Mouse (Mus musculus): ENCODE data around the gene Runx2. TPM values are rescaled to one million over a fixed set of nuclear protein-coding genes. Genes with fewer than 3 reads are reported as not detected.
A peak's percentile ranks its signal among the peaks of the same experiment; 100 is the strongest.

Runx2 gene
- total and polyA plus RNA-seq, 3 experiments = not detected

DNA sequence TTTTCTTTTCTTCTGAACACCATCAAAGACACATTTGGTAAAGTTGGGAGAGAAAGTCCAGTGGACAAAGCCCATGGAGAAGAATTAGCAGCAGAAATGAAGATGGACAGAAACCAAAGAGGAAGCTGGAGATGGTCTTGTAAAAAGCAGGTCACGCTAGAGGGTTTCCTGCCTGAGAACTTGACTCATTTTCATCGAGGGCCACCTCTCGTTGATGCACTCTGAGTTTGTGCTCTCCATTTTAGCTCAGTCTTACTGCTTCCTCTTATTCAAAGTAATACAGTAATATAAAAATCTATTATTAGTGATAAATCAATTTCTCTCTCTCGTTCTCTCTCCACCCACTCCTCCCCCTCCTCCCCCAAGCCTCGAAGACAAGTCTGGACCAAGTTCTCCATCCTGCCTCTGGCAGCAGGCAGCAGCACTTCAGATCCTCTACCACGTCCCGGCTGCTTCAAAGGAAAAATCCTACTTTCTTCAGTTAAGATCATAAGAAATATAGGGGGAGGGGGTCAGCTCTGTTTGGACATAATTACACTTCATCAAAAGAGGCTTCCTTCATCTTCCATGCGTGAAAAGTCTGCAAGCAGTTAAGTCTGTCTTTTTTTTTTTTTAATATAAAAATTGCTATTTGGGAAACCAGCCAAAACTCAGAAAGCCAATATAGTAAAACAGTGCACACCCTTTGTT is 92.3 kb downstream of the Runx2 start:
- no peaks in the 10 kb centered on the region for H3K9me3 ChIP-seq (replicated peaks; ENCODE audit: insufficient read depth, low read length)
- TF ChIP-seq HCFC1 (IDR thresholded peaks at IDR 0.05; ENCODE audit: low read depth, low read length) (no peak), MAX (IDR thresholded peaks at IDR 0.05; ENCODE audit: low read length) (no peak), USF1 (IDR thresholded peaks at IDR 0.05; ENCODE audit: low read depth, low read length) (no peak), ETS1 (IDR thresholded peaks at IDR 0.05; ENCODE audit: low read depth, low read length) (no peak), MAZ (IDR thresholded peaks at IDR 0.05; ENCODE audit: low read depth, low read length) (no peak), ZC3H11A (IDR thresholded peaks at IDR 0.05; ENCODE audit: low read depth, low read length) (no peak), BHLHE40 (IDR thresholded peaks at IDR 0.05; ENCODE audit: borderline replicate concordance, low read depth, low read length) (no peak), UBTF (IDR thresholded peaks at IDR 0.05; ENCODE audit: borderline replicate concordance, insufficient read depth, low read depth, low read length) (no peak), E2F4 (IDR thresholded peaks at IDR 0.05; ENCODE audit: borderline replicate concordance, low read depth, low read length) (no peak), NELFE (IDR thresholded peaks at IDR 0.05; ENCODE audit: low read depth, low read length) (no peak), NRF1 (IDR thresholded peaks at IDR 0.05; ENCODE audit: insufficient read depth, low read depth, low read length, poor library complexity, severe bottlenecking) (no peak), JUND (IDR thresholded peaks at IDR 0.05; ENCODE audit: low read depth, low read length) (no peak), TBP (IDR thresholded peaks at IDR 0.05; ENCODE audit: low read depth, low read length) (no peak), MEF2A (IDR thresholded peaks at IDR 0.05; ENCODE audit: extremely low read depth, insufficient replicate concordance, low read depth, low read length, poor library complexity, severe bottlenecking) (no peak), MAFK (IDR thresholded peaks at IDR 0.05; ENCODE audit: borderline replicate concordance, low read depth, low read length) (no peak), MYB (IDR thresholded peaks at IDR 0.05; ENCODE audit: low read depth, low read length) (no peak), SIN3A (IDR thresholded peaks at IDR 0.05; ENCODE audit: low read length) (no peak), MYC (IDR thresholded peaks at IDR 0.05; ENCODE audit: low read depth, low read length) (no peak), RCOR1 (IDR thresholded peaks at IDR 0.05; ENCODE audit: low read depth, low read length) (no peak)
- DNase-seq (ENCODE audit: low read depth, low spot score) = peak; percentile 10
- H3K36me3 ChIP-seq (ENCODE audit: control insufficient read depth in 1 of 2, insufficient read depth in 2 of 2, low read length in 2 of 2) = peaks cover 0 to 16% of the 10 kb centered on the region in 2 experiments; a peak in 2 of 4 replicates
- no peak overlapping the region for H3K27ac ChIP-seq (ENCODE audit: control insufficient read depth, low read depth, low read length)
- H3K9ac ChIP-seq (ENCODE audit: control insufficient read depth, low read depth, low read length, poor library complexity, severe bottlenecking) = no peak overlapping the region
- H3K4me3 ChIP-seq (ENCODE audit: control insufficient read depth in 1 of 2, insufficient read depth in 1 of 2, low read depth in 2 of 2, low read length in 2 of 2) = no peak overlapping the region
- H3K79me2 ChIP-seq (ENCODE audit: control insufficient read depth, insufficient read depth, low read length, poor library complexity) = no peaks in the 10 kb centered on the region
- no peaks in the 10 kb centered on the region for H3K27me3 ChIP-seq (ENCODE audit: control insufficient read depth in 1 of 2, insufficient read depth in 2 of 2, low read length in 2 of 2)
- H3K4me1 ChIP-seq (ENCODE audit: control insufficient read depth in 1 of 2, insufficient read depth in 2 of 2, low read length in 2 of 2) = peaks cover 3 to 15% of the 10 kb centered on the region in 2 experiments

DNA sequence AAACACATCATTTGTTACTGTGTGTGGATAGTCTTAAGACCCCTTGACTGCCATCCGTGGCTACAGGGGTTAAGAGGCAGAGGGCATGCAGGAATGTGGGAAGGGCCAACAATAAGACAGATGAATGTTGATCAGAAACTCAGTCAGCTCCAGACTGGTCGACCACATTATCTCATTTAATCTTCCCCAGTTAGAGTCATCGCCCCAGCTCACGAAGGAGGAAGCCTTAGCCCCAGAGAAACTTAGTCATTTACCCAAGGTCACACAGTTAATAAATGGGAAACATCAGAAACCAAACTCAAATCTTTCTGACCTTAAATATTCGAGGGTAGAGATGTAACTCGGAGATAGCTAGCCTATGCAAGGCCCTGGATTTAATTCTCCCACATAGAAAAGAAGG is 96.0 kb downstream of the Runx2 start:
- Histone ChIP-seq H3K27me3 (ENCODE audit: control insufficient read depth in 1 of 2, insufficient read depth in 2 of 2, low read length in 2 of 2) (no peaks in the 10 kb centered on the region), H3K4me3 (ENCODE audit: control insufficient read depth in 1 of 2, insufficient read depth in 1 of 2, low read depth in 2 of 2, low read length in 2 of 2) (no peak overlapping the region), H3K79me2 (ENCODE audit: control insufficient read depth, insufficient read depth, low read length, poor library complexity) (no peaks in the 10 kb centered on the region), H3K4me1 (ENCODE audit: control insufficient read depth in 1 of 2, insufficient read depth in 2 of 2, low read length in 2 of 2) (peaks cover 3 to 15% of the 10 kb centered on the region in 2 experiments), H3K9me3 (replicated peaks; ENCODE audit: insufficient read depth, low read length) (no peaks in the 10 kb centered on the region), H3K9ac (ENCODE audit: control insufficient read depth, low read depth, low read length, poor library complexity, severe bottlenecking) (no peak overlapping the region), H3K27ac (ENCODE audit: control insufficient read depth, low read depth, low read length) (peak overlapping the region; percentile 55), H3K36me3 (ENCODE audit: control insufficient read depth in 1 of 2, insufficient read depth in 2 of 2, low read length in 2 of 2) (peaks cover 0 to 24% of the 10 kb centered on the region in 2 experiments; a peak in 2 of 4 replicates)
- TF ChIP-seq MYB (IDR thresholded peaks at IDR 0.05; ENCODE audit: low read depth, low read length) (no peak), CHD2 (IDR thresholded peaks at IDR 0.05; ENCODE audit: low read length) (no peak), NRF1 (IDR thresholded peaks at IDR 0.05; ENCODE audit: insufficient read depth, low read depth, low read length, poor library complexity, severe bottlenecking) (no peak), MAFK (IDR thresholded peaks at IDR 0.05; ENCODE audit: borderline replicate concordance, low read depth, low read length) (no peak), USF2 (IDR thresholded peaks at IDR 0.05; ENCODE audit: borderline replicate concordance in 1 of 2, insufficient read depth in 1 of 2, low read depth in 1 of 2, low read length in 2 of 2) (no peak), POLR2AphosphoS5 (IDR thresholded peaks at IDR 0.05; ENCODE audit: borderline replicate concordance, low read depth, low read length) (no peak), POLR2AphosphoS2 (IDR thresholded peaks at IDR 0.05; ENCODE audit: low read length) (no peak), BHLHE40 (IDR thresholded peaks at IDR 0.05; ENCODE audit: borderline replicate concordance, low read depth, low read length) (no peak), SIN3A (IDR thresholded peaks at IDR 0.05; ENCODE audit: low read length) (no peak), MXI1 (IDR thresholded peaks at IDR 0.05; ENCODE audit: low read depth, low read length) (no peak), MAX (IDR thresholded peaks at IDR 0.05; ENCODE audit: low read length) (no peak)
- DNase-seq (ENCODE audit: low read depth, low spot score) = peak; percentile 44
